Comparison of ENCODE assay signal across 27 mouse cellular contexts in the genomic region with DNA sequence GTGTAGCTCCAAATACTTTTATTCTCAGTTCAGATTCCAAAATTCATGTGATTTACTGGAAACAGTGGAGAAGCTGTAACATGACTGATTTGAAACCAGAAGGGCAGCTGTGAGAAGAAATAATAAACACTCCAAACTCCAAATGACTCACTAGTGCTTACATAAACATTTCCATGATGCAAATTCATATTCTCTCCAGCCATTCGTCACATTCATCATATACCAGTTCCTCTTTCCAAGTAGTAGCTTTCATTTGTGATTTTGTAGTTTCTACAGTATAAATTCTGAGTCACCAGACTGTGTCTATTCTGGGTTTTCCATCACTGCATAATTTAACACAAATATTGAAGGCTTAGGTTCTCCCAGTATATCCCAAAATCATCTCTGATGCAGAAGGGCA. TPM values are rescaled to one million over a fixed set of nuclear protein-coding genes. Genes with fewer than 3 reads are reported as not detected.
"Had no signal": no experiment of that assay in that cellular context is flagged by ENCODE, and none has a peak within 500 bp of the region (broad histone marks: within the 10 kb centered on the region; RNA-seq: fewer than 3 reads in every experiment).

No protein-coding gene starts in this region.

- DNase-seq: kidney, adult 2 months; kidney, postnatal 36 days; layer of hippocampus, postnatal 36 days; liver, postnatal 0 days; lung, embryonic 14.5 days; thymus, adult 2 months; thymus, postnatal 25 days had no signal

- H3K36me3 ChIP-seq: limb, embryonic 12.5 days; limb, embryonic 15.5 days; midbrain, embryonic 12.5 days; midbrain, embryonic 15.5 days; neural tube, embryonic 12.5 days; neural tube, embryonic 15.5 days had no signal

- H3K4me3 ChIP-seq: limb, embryonic 12.5 days; limb, embryonic 15.5 days; midbrain, embryonic 12.5 days; midbrain, embryonic 15.5 days; neural tube, embryonic 12.5 days; neural tube, embryonic 15.5 days had no signal

- ATAC-seq: intestine, postnatal 0 days; liver, postnatal 0 days; lung, postnatal 0 days; midbrain, embryonic 15.5 days had no signal

- H3K9me3 ChIP-seq: limb, embryonic 12.5 days; limb, embryonic 15.5 days; midbrain, embryonic 12.5 days; midbrain, embryonic 15.5 days; neural tube, embryonic 12.5 days; neural tube, embryonic 15.5 days had no signal

- H3K4me1 ChIP-seq: limb, embryonic 12.5 days; limb, embryonic 15.5 days; midbrain, embryonic 15.5 days; neural tube, embryonic 12.5 days; neural tube, embryonic 15.5 days had no signal

- H3K9ac ChIP-seq: limb, embryonic 12.5 days; limb, embryonic 15.5 days; liver, embryonic 14.5 days; liver, postnatal 0 days; lung, embryonic 14.5 days; midbrain, embryonic 12.5 days; midbrain, embryonic 15.5 days; neural tube, embryonic 12.5 days; neural tube, embryonic 15.5 days had no signal

- H3K27ac ChIP-seq: kidney, postnatal 0 days; limb, embryonic 12.5 days; limb, embryonic 15.5 days; liver, embryonic 14.5 days; macrophage; midbrain, embryonic 12.5 days; midbrain, embryonic 15.5 days; neural tube, embryonic 12.5 days; neural tube, embryonic 15.5 days had no signal

- H3K27me3 ChIP-seq: limb, embryonic 12.5 days; limb, embryonic 15.5 days; midbrain, embryonic 12.5 days; midbrain, embryonic 15.5 days; neural tube, embryonic 12.5 days; neural tube, embryonic 15.5 days had no signal

- H3K4me2 ChIP-seq: limb, embryonic 12.5 days; limb, embryonic 15.5 days; liver, embryonic 11.5 days; lung, embryonic 14.5 days; midbrain, embryonic 12.5 days; midbrain, embryonic 15.5 days; neural tube, embryonic 12.5 days; neural tube, embryonic 15.5 days had no signal

RNA-seq across cellular contexts. Expression of gene Cntnap5c, which starts 31.8 kb away (rescaled TPM):
- total RNA-seq: megakaryocyte, adult 5-6 weeks had no signal
- polyA plus RNA-seq: intestine, postnatal 0 days; kidney, adult 2 months; kidney, postnatal 0 days; limb, embryonic 12.5 days; limb, embryonic 15.5 days; liver, embryonic 11.5 days; liver, embryonic 14.5 days; liver, postnatal 0 days; lung, embryonic 14.5 days; lung, postnatal 0 days; macrophage; small intestine, adult 2 months; spleen, adult 2 months; stomach, embryonic 16.5 days had no signal

RNA-seq across cellular contexts. Expression of gene Gm21834, which starts 59.2 kb away (rescaled TPM):
- total RNA-seq: layer of hippocampus, adult 8-10 months; layer of hippocampus, postnatal 10 days; layer of hippocampus, postnatal 36 days; left cerebral cortex, postnatal 36 days; megakaryocyte, adult 5-6 weeks had no signal
- polyA plus RNA-seq: intestine, postnatal 0 days; kidney, adult 2 months; kidney, embryonic 14.5 days; kidney, postnatal 0 days; limb, embryonic 12.5 days; limb, embryonic 15.5 days; liver, embryonic 11.5 days; liver, embryonic 14.5 days; liver, postnatal 0 days; lung, embryonic 14.5 days; lung, postnatal 0 days; macrophage; midbrain, embryonic 12.5 days; midbrain, embryonic 15.5 days; neural tube, embryonic 12.5 days; neural tube, embryonic 15.5 days; small intestine, adult 2 months; spleen, adult 2 months; stomach, embryonic 16.5 days; thymus, adult 2 months had no signal
